Mouse (Mus musculus) telencephalon, adult 2 months (tissue): Measurements from ENCODE around the gene Drap1.
A peak's percentile ranks its signal among the peaks of the same experiment; 100 is the strongest.

Experiments used
- DNase-seq: peaks from one replicate; pipeline ENCODE4 v3.0.0-alpha.2; 2011; ENCODE audit warnings: low read depth, low spot score

The Drap1 gene

GRCm38 (mm10) chr19:5384715-5385114 is 40.1 kb downstream of the Drap1 start:
- DNase-seq, result no peak

GRCm38 (mm10) chr19:5383326-5383725 is 41.5 kb downstream of the Drap1 start:
- DNase-seq, result no peak

- peak; percentile 17 for DNase-seq
Observed at GRCm38 (mm10) chr19:5377446-5377845, 47.3 kb downstream of the Drap1 start.

- no peak for DNase-seq
Observed at GRCm38 (mm10) chr19:5374748-5375147, 50.0 kb downstream of the Drap1 start.

GRCm38 (mm10) chr19:5374177-5374576 is 50.6 kb downstream of the Drap1 start:
- no peak for DNase-seq
